ENCODE assay signal across 11 mouse cellular contexts in genomic region chr1:89757545-89757944, GRCm38 (mm10).
DNase-seq lines count a peak whose midpoint lies in the region; ATAC-seq and TF ChIP-seq lines count a peak whose summit lies in the region.
"Had no signal": no experiment of that assay in that cellular context is flagged by ENCODE, and none has a peak within 500 bp of the region (broad histone marks: within the 10 kb centered on the region; RNA-seq: fewer than 3 reads in every experiment).

No protein-coding gene starts in this region.

- no peak overlapping the region for H3K4me2 ChIP-seq in forebrain, embryonic 16.5 days (ENCODE audit: low read length)
- no peak overlapping the region for H3K4me2 ChIP-seq in forebrain, embryonic 13.5 days
- no peak overlapping the region for H3K4me2 ChIP-seq in liver, embryonic 14.5 days (ENCODE audit: low read depth)
- no peak overlapping the region for H3K4me2 ChIP-seq in liver, embryonic 12.5 days

- H3K4me3 ChIP-seq in forebrain, embryonic 16.5 days (replicated peaks; ENCODE audit: low read length): no peak overlapping the region
- no peak overlapping the region for H3K4me3 ChIP-seq in forebrain, embryonic 13.5 days
- no peak overlapping the region for H3K4me3 ChIP-seq in liver, embryonic 14.5 days (ENCODE audit: insufficient read depth in 1 of 2, low read depth in 2 of 2, low read length in 2 of 2)
- H3K4me3 ChIP-seq in liver, embryonic 12.5 days: no peak overlapping the region
- no peak overlapping the region for H3K4me3 ChIP-seq in bone marrow, adult 2 months (replicated peaks; ENCODE audit: control insufficient read depth, low read depth, low read length)

- H3K27me3 ChIP-seq in forebrain, embryonic 16.5 days (replicated peaks; ENCODE audit: control insufficient read depth, insufficient read depth, low read length): peaks cover 34% of the 10 kb centered on the region
- peaks cover 85% of the 10 kb centered on the region for H3K27me3 ChIP-seq in forebrain, embryonic 13.5 days
- no peaks in the 10 kb centered on the region for H3K27me3 ChIP-seq in liver, embryonic 14.5 days (ENCODE audit: control insufficient read depth, insufficient read depth, low read length)
- H3K27me3 ChIP-seq in liver, embryonic 12.5 days (replicated peaks): no peaks in the 10 kb centered on the region
- H3K27me3 ChIP-seq: CH12.LX had no signal

- no peak overlapping the region for H3K27ac ChIP-seq in forebrain, embryonic 16.5 days (ENCODE audit: low read length)
- H3K27ac ChIP-seq in forebrain, embryonic 13.5 days: no peak overlapping the region
- no peak overlapping the region for H3K27ac ChIP-seq in liver, embryonic 14.5 days
- H3K27ac ChIP-seq in liver, embryonic 12.5 days: no peak overlapping the region
- H3K27ac ChIP-seq in bone marrow, adult 2 months (ENCODE audit: control insufficient read depth, insufficient read depth, low read depth, low read length, poor library complexity): no peak overlapping the region
- H3K27ac ChIP-seq: macrophage had no signal

- TF ChIP-seq CTCF in liver, embryonic 14.5 days (IDR thresholded peaks at IDR 0.05; ENCODE audit: low read depth): peak; percentile 62
- TF ChIP-seq CTCF in bone marrow, adult 2 months (IDR thresholded peaks at IDR 0.05; ENCODE audit: control insufficient read depth, insufficient read depth, low read length): peak; percentile 52

- 66% methylated on average over 3 of the region's 3 CpGs for WGBS in forebrain, embryonic 16.5 days
- 63% methylated on average over 3 of the region's 3 CpGs for WGBS in forebrain, embryonic 13.5 days
- WGBS in liver, embryonic 14.5 days (ENCODE audit: insufficient replicate concordance): 29% methylated on average over 3 of the region's 3 CpGs
- 43% methylated on average over 3 of the region's 3 CpGs for WGBS in liver, embryonic 12.5 days (ENCODE audit: insufficient replicate concordance)
- 62% methylated on average over 3 of the region's 3 CpGs for WGBS in bone marrow, adult 2 months

- no peak for DNase-seq in liver, embryonic 14.5 days (ENCODE audit: low read depth in 3 of 3, low spot score in 3 of 3)
- no peak for DNase-seq in cerebellum, adult 18-20 months
- no peak for DNase-seq in layer of hippocampus, adult 8-10 months (ENCODE audit: low spot score in 2 of 2)
- DNase-seq: right cerebral cortex, adult 18-20 months had no signal

- TF ChIP-seq EP300 in liver, embryonic 14.5 days (IDR thresholded peaks at IDR 0.05; ENCODE audit: low read depth): no peak

- H3K36me3 ChIP-seq in forebrain, embryonic 16.5 days (ENCODE audit: control insufficient read depth, insufficient read depth): no peaks in the 10 kb centered on the region
- H3K36me3 ChIP-seq in forebrain, embryonic 13.5 days (ENCODE audit: poor library complexity, severe bottlenecking): no peaks in the 10 kb centered on the region
- no peaks in the 10 kb centered on the region for H3K36me3 ChIP-seq in liver, embryonic 14.5 days (replicated peaks; ENCODE audit: control insufficient read depth, insufficient read depth, low read depth)
- 0 out of 2 replicates have a peak, but pooled peaks cover under 1% of the 10 kb centered on the region for H3K36me3 ChIP-seq in liver, embryonic 12.5 days

- no peak overlapping the region for H3K9ac ChIP-seq in forebrain, embryonic 16.5 days (replicated peaks; ENCODE audit: low read depth, low read length)
- no peak overlapping the region for H3K9ac ChIP-seq in forebrain, embryonic 13.5 days
- H3K9ac ChIP-seq in liver, embryonic 14.5 days (replicated peaks): no peak overlapping the region
- no peak overlapping the region for H3K9ac ChIP-seq in liver, embryonic 12.5 days

- no peaks in the 10 kb centered on the region; the same call in 1 of the 2 replicates for H3K9me3 ChIP-seq in forebrain, embryonic 16.5 days (ENCODE audit: control insufficient read depth, low read length)
- H3K9me3 ChIP-seq in forebrain, embryonic 13.5 days (replicated peaks): no peaks in the 10 kb centered on the region
- no peaks in the 10 kb centered on the region for H3K9me3 ChIP-seq in liver, embryonic 14.5 days (ENCODE audit: control insufficient read depth, low read length)
- H3K9me3 ChIP-seq in liver, embryonic 12.5 days (replicated peaks): no peaks in the 10 kb centered on the region

- no peak for TF ChIP-seq POLR2A in bone marrow, adult 2 months (IDR thresholded peaks at IDR 0.05; ENCODE audit: borderline replicate concordance, control insufficient read depth, low read depth, low read length)

- ATAC-seq in forebrain, embryonic 16.5 days: 0 out of 2 replicates have a peak, but pooled peaks have one; percentile 23
- no peak for ATAC-seq in forebrain, embryonic 13.5 days
- no peak for ATAC-seq in liver, embryonic 14.5 days (ENCODE audit: insufficient read depth)
- no peak for ATAC-seq in liver, embryonic 12.5 days
- ATAC-seq in megakaryocyte-erythroid progenitor cell, adult 5-6 weeks (replicated peaks; ENCODE audit: low FRiP score, low TSS enrichment, poor library complexity, severe bottlenecking): 0 out of 2 replicates have a peak, but pooled peaks have one; percentile 44

- H3K4me1 ChIP-seq in forebrain, embryonic 16.5 days (replicated peaks; ENCODE audit: control insufficient read depth, insufficient read depth, low read length): peaks cover 3% of the 10 kb centered on the region; the same call in 1 of the 2 replicates
- peaks cover 14% of the 10 kb centered on the region; the same call in 1 of the 2 replicates for H3K4me1 ChIP-seq in forebrain, embryonic 13.5 days
- no peaks in the 10 kb centered on the region for H3K4me1 ChIP-seq in liver, embryonic 14.5 days (replicated peaks; ENCODE audit: control insufficient read depth in 2 of 2, insufficient read depth in 2 of 2, low read length in 1 of 2)
- no peaks in the 10 kb centered on the region for H3K4me1 ChIP-seq in liver, embryonic 12.5 days
- no peaks in the 10 kb centered on the region for H3K4me1 ChIP-seq in bone marrow, adult 2 months (ENCODE audit: control insufficient read depth, insufficient read depth, low read length)

Comparison
In these comparisons a context has a peak if more than half of its experiments do, and no peak if none do; other contexts are left out.
1. ATAC-seq: peak in forebrain, embryonic 16.5 days (single experiment) and megakaryocyte-erythroid progenitor cell, adult 5-6 weeks (single experiment); none in forebrain, embryonic 13.5 days (single experiment), liver, embryonic 14.5 days (single experiment) and liver, embryonic 12.5 days (single experiment).